Comparison of ENCODE assay signal across 23 mouse cellular contexts in the genomic region with DNA sequence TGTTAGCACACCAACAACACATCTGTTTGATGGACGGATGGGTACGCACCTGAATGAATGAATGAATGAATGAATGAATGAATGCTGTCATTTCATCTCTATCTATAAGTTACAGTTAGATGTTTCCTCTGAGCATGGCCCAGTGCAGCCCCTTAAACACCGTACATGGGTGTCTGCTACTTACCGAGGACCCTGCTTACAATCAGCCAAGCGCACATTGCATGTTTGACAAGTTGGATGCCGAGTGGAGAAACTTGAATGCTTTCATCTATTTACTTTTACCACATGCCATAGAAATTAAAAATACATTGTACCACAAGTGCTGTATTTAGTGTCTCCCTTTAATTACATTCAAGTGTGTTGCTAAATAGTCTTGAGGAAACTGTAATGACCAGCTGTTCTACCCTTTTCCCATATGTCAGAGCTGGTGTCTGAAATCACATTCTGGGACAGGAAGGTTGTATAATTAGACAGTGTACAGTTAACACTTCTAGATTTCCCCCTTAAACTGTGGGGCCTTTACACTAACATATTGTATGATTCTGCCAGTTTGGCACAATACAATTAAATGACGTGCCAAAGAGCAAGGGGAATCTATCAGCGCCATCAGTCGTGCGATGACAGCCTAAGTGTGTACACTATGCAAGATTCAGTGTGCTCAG.
A peak's percentile ranks its signal among the peaks of the same experiment; 100 is the strongest.
DNase-seq lines count a peak whose midpoint lies in the region; ATAC-seq and TF ChIP-seq lines count a peak whose summit lies in the region.
"Had no signal": no experiment of that assay in that cellular context is flagged by ENCODE, and none has a peak within 500 bp of the region (broad histone marks: within the 10 kb centered on the region; RNA-seq: fewer than 3 reads in every experiment).

No protein-coding gene starts in this region.

- H3K27me3 ChIP-seq in forebrain, embryonic 11.5 days (ENCODE audit: control insufficient read depth, insufficient read depth, low read length), result no peaks in the 10 kb centered on the region
- peaks cover 13% of the 10 kb centered on the region; the same call in 1 of the 2 replicates for H3K27me3 ChIP-seq in forebrain, embryonic 10.5 days (ENCODE audit: poor library complexity, severe bottlenecking)
- peaks cover 10% of the 10 kb centered on the region; the same call in 1 of the 2 replicates for H3K27me3 ChIP-seq in forebrain, embryonic 13.5 days
- 0 out of 2 replicates have a peak, but pooled peaks cover 9% of the 10 kb centered on the region for H3K27me3 ChIP-seq in forebrain, postnatal 0 days (ENCODE audit: insufficient read depth, low read length)
- H3K27me3 ChIP-seq: embryonic facial prominence, embryonic 15.5 days; hindbrain, embryonic 15.5 days had no signal

- no peaks in the 10 kb centered on the region for H3K9me3 ChIP-seq in forebrain, embryonic 11.5 days (ENCODE audit: control insufficient read depth, low read length)
- peaks cover 7% of the 10 kb centered on the region; the same call in 1 of the 2 replicates for H3K9me3 ChIP-seq in forebrain, embryonic 10.5 days
- H3K9me3 ChIP-seq in forebrain, embryonic 13.5 days (replicated peaks), result 0 out of 2 replicates have a peak, but pooled peaks cover 6% of the 10 kb centered on the region
- no peaks in the 10 kb centered on the region for H3K9me3 ChIP-seq in forebrain, postnatal 0 days (ENCODE audit: low read length)
- H3K9me3 ChIP-seq: embryonic facial prominence, embryonic 15.5 days; heart, embryonic 10.5 days; hindbrain, embryonic 15.5 days had no signal

- no peaks in the 10 kb centered on the region for H3K4me1 ChIP-seq in forebrain, embryonic 11.5 days (replicated peaks; ENCODE audit: control insufficient read depth, insufficient read depth, low read length)
- peaks cover 10% of the 10 kb centered on the region for H3K4me1 ChIP-seq in forebrain, embryonic 10.5 days
- peaks cover 9% of the 10 kb centered on the region for H3K4me1 ChIP-seq in forebrain, embryonic 13.5 days
- no peaks in the 10 kb centered on the region for H3K4me1 ChIP-seq in forebrain, postnatal 0 days (ENCODE audit: insufficient read depth)
- H3K4me1 ChIP-seq: embryonic facial prominence, embryonic 15.5 days; heart, embryonic 10.5 days; hindbrain, embryonic 15.5 days had no signal

- H3K9ac ChIP-seq in forebrain, embryonic 11.5 days (ENCODE audit: low read length), result no peak overlapping the region
- no peak overlapping the region for H3K9ac ChIP-seq in forebrain, embryonic 13.5 days
- no peak overlapping the region for H3K9ac ChIP-seq in forebrain, postnatal 0 days
- H3K9ac ChIP-seq: embryonic facial prominence, embryonic 15.5 days; hindbrain, embryonic 15.5 days had no signal

- no peaks in the 10 kb centered on the region for H3K36me3 ChIP-seq in forebrain, embryonic 11.5 days (ENCODE audit: control insufficient read depth, insufficient read depth, low read length)
- no peaks in the 10 kb centered on the region for H3K36me3 ChIP-seq in forebrain, embryonic 10.5 days (replicated peaks)
- H3K36me3 ChIP-seq in forebrain, embryonic 13.5 days (ENCODE audit: poor library complexity, severe bottlenecking), result no peaks in the 10 kb centered on the region
- no peaks in the 10 kb centered on the region for H3K36me3 ChIP-seq in forebrain, postnatal 0 days (ENCODE audit: insufficient read depth)
- H3K36me3 ChIP-seq: embryonic facial prominence, embryonic 15.5 days; G1E; heart, embryonic 10.5 days; hindbrain, embryonic 15.5 days had no signal

- H3K4me2 ChIP-seq in forebrain, embryonic 11.5 days (ENCODE audit: low read depth, low read length, severe bottlenecking), result no peak overlapping the region
- no peak overlapping the region for H3K4me2 ChIP-seq in forebrain, embryonic 13.5 days
- H3K4me2 ChIP-seq in forebrain, postnatal 0 days (ENCODE audit: low read depth), result no peak overlapping the region
- H3K4me2 ChIP-seq: embryonic facial prominence, embryonic 15.5 days; hindbrain, embryonic 15.5 days had no signal

- WGBS in forebrain, embryonic 11.5 days, result 88% methylated on average over 10 of the region's 10 CpGs
- 96% methylated on average over 10 of the region's 10 CpGs for WGBS in forebrain, embryonic 10.5 days
- 71% methylated on average over 10 of the region's 10 CpGs for WGBS in forebrain, embryonic 13.5 days
- 50% methylated on average over 10 of the region's 10 CpGs for WGBS in forebrain, postnatal 0 days

- no peak for ATAC-seq in forebrain, embryonic 11.5 days (replicated peaks; ENCODE audit: low FRiP score)
- peak; percentile 97 for ATAC-seq in forebrain, embryonic 13.5 days
- peak; percentile 97 for ATAC-seq in forebrain, postnatal 0 days
- ATAC-seq: CD4-positive, CD25-positive, alpha-beta regulatory T cell, adult 4 months had no signal

- H3K27ac ChIP-seq in forebrain, embryonic 11.5 days (ENCODE audit: low read depth, low read length), result no peak overlapping the region
- H3K27ac ChIP-seq in forebrain, embryonic 10.5 days, result no peak overlapping the region
- no peak overlapping the region for H3K27ac ChIP-seq in forebrain, embryonic 13.5 days
- H3K27ac ChIP-seq in forebrain, postnatal 0 days (ENCODE audit: low read depth, low read length), result no peak overlapping the region
- H3K27ac ChIP-seq: embryonic facial prominence, embryonic 15.5 days; heart, embryonic 10.5 days; hindbrain, embryonic 15.5 days had no signal

- DNase-seq in forebrain, embryonic 11.5 days (ENCODE audit: low spot score), result peak; percentile 17
- no peak for DNase-seq in forebrain, embryonic 10.5 days (ENCODE audit: extremely low spot score, low spot score)
- peak; percentile 30 for DNase-seq in brain, adult 2 months (ENCODE audit: low read depth, low spot score)
- DNase-seq in forebrain, postnatal 0 days, result peak; percentile 83
- DNase-seq in gastrocnemius, adult 18-20 months (ENCODE audit: low spot score), result no peak
- DNase-seq in urinary bladder, postnatal 4 days (ENCODE audit: low spot score in 2 of 2), result no peak
- DNase-seq: adrenal gland, adult 8-10 months; adrenal gland, postnatal 36 days; B cell, adult 2 months; cerebellum, adult 18-20 months; cerebellum, postnatal 10 days; embryo, embryonic 11 days; gastrocnemius, postnatal 36 days; heart, adult 18-20 months; heart, postnatal 10 days; kidney, adult 11 months had no signal

- no peak overlapping the region for H3K4me3 ChIP-seq in forebrain, embryonic 11.5 days (ENCODE audit: low read depth, low read length)
- no peak overlapping the region for H3K4me3 ChIP-seq in forebrain, embryonic 10.5 days
- H3K4me3 ChIP-seq in forebrain, embryonic 13.5 days, result no peak overlapping the region
- no peak overlapping the region for H3K4me3 ChIP-seq in forebrain, postnatal 0 days (ENCODE audit: low read depth, low read length)
- H3K4me3 ChIP-seq: embryonic facial prominence, embryonic 15.5 days; erythroblast, embryonic 14.5 days; heart, embryonic 10.5 days; hindbrain, embryonic 15.5 days had no signal

- TF ChIP-seq CTCF in forebrain, postnatal 0 days (IDR thresholded peaks at IDR 0.05; ENCODE audit: low read depth), result no peak

Comparison
In these comparisons a context has a peak if more than half of its experiments do, and no peak if none do; other contexts are left out.
1. DNase-seq: peak in forebrain, embryonic 11.5 days (single experiment), brain, adult 2 months (single experiment) and forebrain, postnatal 0 days (single experiment); none in forebrain, embryonic 10.5 days (single experiment), gastrocnemius, adult 18-20 months (single experiment) and urinary bladder, postnatal 4 days (0 of 2).